ENCODE assay signal across 8 mouse cellular contexts in genomic region chr3:69481835-69482234, GRCm38 (mm10).
DNase-seq lines count a peak whose midpoint lies in the region; TF ChIP-seq lines count a peak whose summit lies in the region.

No protein-coding gene starts in this region.

- intact Hi-C loops in gastrocnemius, adult 2 months (cut with DNase I): loop anchor here (1.0 to 2.0 kb wide), 2 partner anchors 165 to 225 kb away; partner anchors contain the start of gene Ppm1l

- H3K4me3 ChIP-seq in gastrocnemius, adult 2 months: no peak overlapping the region
- H3K4me3 ChIP-seq in limb, embryonic 10.5 days: no peak overlapping the region

- H3K4me1 ChIP-seq in limb, embryonic 10.5 days: 0 out of 2 replicates have a peak, but pooled peaks cover 3% of the 10 kb centered on the region

- 37% methylated on average over 4 of the region's 4 CpGs for whole genome bisulfite sequencing in limb, embryonic 10.5 days

- TF ChIP-seq CTCF in gastrocnemius, adult 2 months (IDR thresholded peaks at IDR 0.05): peak; percentile 94

- H3K27ac ChIP-seq in gastrocnemius, adult 2 months: no peak overlapping the region
- H3K27ac ChIP-seq in limb, embryonic 10.5 days: no peak overlapping the region

- no peaks in the 10 kb centered on the region for H3K36me3 ChIP-seq in limb, embryonic 10.5 days

- no peaks in the 10 kb centered on the region for H3K27me3 ChIP-seq in limb, embryonic 10.5 days (ENCODE audit: low read depth, poor library complexity, severe bottlenecking)

- DNase-seq in 3T3-L1 (ENCODE audit: low read depth, low spot score) (peak; percentile 89), NIH3T3 (ENCODE audit: low read depth) (peak; percentile 89)
- DNase-seq in cerebellum, postnatal 14 days: peak; percentile 89 to 90
- peak; percentile 53 for DNase-seq in gastrocnemius, adult 2 months
- peak; percentile 80 for DNase-seq in kidney, adult 9 months
- DNase-seq in limb, embryonic 10.5 days (ENCODE audit: low spot score): peak; percentile 67
- peak; percentile 42 to 63 for DNase-seq in natural killer cell, adult 2 months (ENCODE audit: low spot score in 2 of 2)
- peak; percentile 14 for DNase-seq in testis, postnatal 14 days (ENCODE audit: low spot score)

- H3K9me3 ChIP-seq in limb, embryonic 10.5 days (replicated peaks): no peaks in the 10 kb centered on the region

Comparison
In these comparisons a context has a peak if more than half of its experiments do, and no peak if none do; other contexts are left out.
1. DNase-seq: peak in every context shown above with its lines; median percentile 90 in cerebellum, postnatal 14 days; 89 in 3T3-L1; 89 in NIH3T3; 80 in kidney, adult 9 months; 67 in limb, embryonic 10.5 days; 53 in gastrocnemius, adult 2 months; 52 in natural killer cell, adult 2 months; 14 in testis, postnatal 14 days.